Mouse (Mus musculus) midbrain, embryonic 11.5 days (tissue): ENCODE data around the gene Cysrt1. TPM values are rescaled to one million over a fixed set of nuclear protein-coding genes. Genes with fewer than 3 reads are reported as not detected.
A peak's percentile ranks its signal among the peaks of the same experiment; 100 is the strongest.

Experiments used
- ATAC-seq: fragments of 200-750 bp; cut with Nextera tagmentation; 2 replicates; pipeline ENCODE4 v1.8.0; 2017; ENCODE audit warnings: moderate TSS enrichment, moderate library complexity; ENCODE audit not compliant: low FRiP score
- DNase-seq: peaks from one replicate; pipeline ENCODE4 v3.0.0; 2015; ENCODE audit warnings: low spot score; ENCODE audit errors: missing footprints
- H3K27ac ChIP-seq: fragments of 300-500 bp; sonication (generic); 2 replicates; pipeline ENCODE4 v1.5.1; 2014; ENCODE audit warnings: low read depth, low read length
- H3K27me3 ChIP-seq: fragments of 300-500 bp; sonication (generic); 2 replicates; pipeline ENCODE4 v1.6.1; 2014; ENCODE audit warnings: mild to moderate bottlenecking, low read length, moderate library complexity, mixed read lengths; ENCODE audit not compliant: control insufficient read depth, insufficient read depth
- H3K36me3 ChIP-seq: fragments of 300-500 bp; sonication (generic); 2 replicates; pipeline ENCODE4 v1.6.1; 2014; ENCODE audit warnings: mild to moderate bottlenecking, low read length, moderate library complexity, mixed read lengths; ENCODE audit not compliant: control insufficient read depth, insufficient read depth
- H3K4me1 ChIP-seq: fragments of 300-500 bp; sonication (generic); 2 replicates; pipeline ENCODE4 v1.6.1; 2014; ENCODE audit warnings: low read length; ENCODE audit not compliant: control insufficient read depth, insufficient read depth
- H3K4me2 ChIP-seq: fragments of 300-500 bp; sonication (generic); 2 replicates; pipeline ENCODE4 v1.6.1; 2014; ENCODE audit warnings: mild to moderate bottlenecking, moderate library complexity
- H3K4me3 ChIP-seq: fragments of 300-500 bp; sonication (generic); 2 replicates; pipeline ENCODE4 v1.5.1; 2014; ENCODE audit warnings: low read depth, low read length
- H3K9ac ChIP-seq: fragments of 300-500 bp; sonication (generic); 2 replicates; pipeline ENCODE4 v1.6.1; 2014; ENCODE audit warnings: low read length
- H3K9me3 ChIP-seq: fragments of 300-500 bp; sonication (generic); 2 replicates; pipeline ENCODE4 v1.6.1; 2016; ENCODE audit warnings: low read length; ENCODE audit not compliant: control insufficient read depth
- WGBS: fragments of 180-500 bp; shearing (Covaris S2); extraction: QIAGEN DNeasy Blood & Tissue Kit; methylation state at CpG from one replicate; pipeline ENCODE4 v1.1.7; 2014; 5-methylcytosine and 5-hydroxymethylcytosine counted together
- polyA plus RNA-seq: library from polyadenylated mRNA; unstranded; fragments of >200 nt; fragmentation: Nextera tagmentation; extraction: Ambion mirVana; gene quantifications from 2 replicates; pipeline ENCODE4 v1.2.1, GENCODE M21; 2014

Cysrt1 gene
- polyA plus RNA-seq, 1 experiment from 2014 or later, result not detected

GRCm38 (mm10) chr2:25286837-25287636 is 44.8 kb upstream of the Cysrt1 start:
- H3K9ac ChIP-seq, result no peak overlapping the region
- no peak overlapping the region for H3K4me2 ChIP-seq
- peaks cover 43% of the 10 kb centered on the region for H3K27me3 ChIP-seq
- DNase-seq, result no peak
- WGBS, result 62% methylated on average over 7 of the region's 7 CpGs
- H3K9me3 ChIP-seq, result no peaks in the 10 kb centered on the region
- H3K4me1 ChIP-seq, result peaks cover under 1% of the 10 kb centered on the region; the same call in 1 of the 2 replicates
- H3K4me3 ChIP-seq, result no peak overlapping the region
- H3K27ac ChIP-seq, result no peak overlapping the region
- no peak for ATAC-seq
- H3K36me3 ChIP-seq, result peaks cover 24% of the 10 kb centered on the region

GRCm38 (mm10) chr2:25286314-25286713 is 44.1 kb upstream of the Cysrt1 start:
- no peaks in the 10 kb centered on the region for H3K9me3 ChIP-seq
- no peak overlapping the region for H3K9ac ChIP-seq
- 81% methylated on average over 1 of the region's 1 CpGs for WGBS
- peaks cover 35% of the 10 kb centered on the region for H3K27me3 ChIP-seq
- ATAC-seq, result no peak
- no peak for DNase-seq
- no peaks in the 10 kb centered on the region for H3K4me1 ChIP-seq
- no peak overlapping the region for H3K4me2 ChIP-seq
- H3K27ac ChIP-seq, result no peak overlapping the region
- H3K4me3 ChIP-seq, result no peak overlapping the region
- peaks cover 27% of the 10 kb centered on the region for H3K36me3 ChIP-seq

GRCm38 (mm10) chr2:25285551-25285950 is 43.3 kb upstream of the Cysrt1 start:
- H3K4me2 ChIP-seq, result no peak overlapping the region
- H3K4me3 ChIP-seq, result no peak overlapping the region
- ATAC-seq (no peak), DNase-seq (no peak)
- 89% methylated on average over 2 of the region's 2 CpGs for WGBS
- no peak overlapping the region for H3K9ac ChIP-seq
- no peaks in the 10 kb centered on the region for H3K4me1 ChIP-seq
- H3K27me3 ChIP-seq, result peaks cover 28% of the 10 kb centered on the region
- H3K27ac ChIP-seq, result no peak overlapping the region
- no peaks in the 10 kb centered on the region for H3K9me3 ChIP-seq
- peaks cover 32% of the 10 kb centered on the region for H3K36me3 ChIP-seq

- DNase-seq (peak; percentile 96), ATAC-seq (no peak)
- H3K4me3 ChIP-seq, result no peak overlapping the region
- H3K27me3 ChIP-seq, result no peaks in the 10 kb centered on the region
- no peak overlapping the region for H3K4me2 ChIP-seq
- peaks cover 40% of the 10 kb centered on the region for H3K36me3 ChIP-seq
- H3K27ac ChIP-seq, result no peak overlapping the region
- WGBS, result 61% methylated on average over 13 of the region's 13 CpGs
- H3K9ac ChIP-seq, result no peak overlapping the region
- no peaks in the 10 kb centered on the region for H3K9me3 ChIP-seq
- no peaks in the 10 kb centered on the region for H3K4me1 ChIP-seq
These were observed 37.0 kb upstream of the Cysrt1 start for GRCm38 (mm10) chr2:25278928-25279882.

- WGBS, result 40% methylated on average over 16 of the region's 16 CpGs
- peak; percentile 86 for DNase-seq
- peak overlapping the region; percentile 91 for H3K9ac ChIP-seq
- H3K36me3 ChIP-seq, result peaks cover 16% of the 10 kb centered on the region
- H3K27me3 ChIP-seq, result no peaks in the 10 kb centered on the region
- H3K9me3 ChIP-seq, result no peaks in the 10 kb centered on the region
- peak overlapping the region; percentile 70 for H3K4me2 ChIP-seq
- peaks cover 20% of the 10 kb centered on the region for H3K4me1 ChIP-seq
- no peak overlapping the region for H3K27ac ChIP-seq
- no peak for ATAC-seq
- H3K4me3 ChIP-seq, result peak overlapping the region; percentile 83
These were observed 30.8 kb upstream of the Cysrt1 start for GRCm38 (mm10) chr2:25273010-25273409.

GRCm38 (mm10) chr2:25272515-25272914 is 30.3 kb upstream of the Cysrt1 start:
- Histone ChIP-seq H3K36me3 (peaks cover 14% of the 10 kb centered on the region), H3K4me2 (peak overlapping the region; percentile 70), H3K27ac (no peak overlapping the region), H3K4me3 (peak overlapping the region; percentile 83), H3K27me3 (no peaks in the 10 kb centered on the region), H3K9me3 (no peaks in the 10 kb centered on the region), H3K4me1 (peaks cover 20% of the 10 kb centered on the region), H3K9ac (peak overlapping the region; percentile 91)
- DNase-seq, result no peak
- ATAC-seq, result peak; percentile 71
- under 1% methylated on average over 26 of the region's 29 CpGs for WGBS

GRCm38 (mm10) chr2:25271827-25272511 is 29.7 kb upstream of the Cysrt1 start, which contains the start of the genes Ssna1 and Anapc2:
TSS of gene Ssna1 (minus strand) at chr2:25272438.
TSS of gene Anapc2 (plus strand) at chr2:25272478.
- peak; percentile 100 for DNase-seq
- H3K4me1 ChIP-seq, result peaks cover 20% of the 10 kb centered on the region
- under 1% methylated on average over 55 of the region's 55 CpGs for WGBS

GRCm38 (mm10) chr2:25267746-25268309 is 25.6 kb upstream of the Cysrt1 start:
- WGBS, result 75% methylated on average over 4 of the region's 4 CpGs
- Histone ChIP-seq H3K9me3 (no peaks in the 10 kb centered on the region), H3K9ac (no peak overlapping the region), H3K4me1 (peaks cover 24% of the 10 kb centered on the region), H3K4me3 (no peak overlapping the region), H3K27me3 (peaks cover 19% of the 10 kb centered on the region), H3K4me2 (no peak overlapping the region), H3K27ac (no peak overlapping the region), H3K36me3 (peaks cover 2% of the 10 kb centered on the region; the same call in 1 of the 2 replicates)
- DNase-seq (peak; percentile 17), ATAC-seq (no peak)

More at GRCm38 (mm10) chr2:25271827-25272511, 29.7 kb upstream of the Cysrt1 start, which contains the start of the genes Ssna1 and Anapc2:
- Histone ChIP-seq H3K27ac (peak within 1 kb of the TSS; percentile 59; the same call in 1 of the 2 replicates), H3K9me3 (no peaks in the 10 kb centered on the region), H3K9ac (peak within 1 kb of the TSS; percentile 91), H3K27me3 (no peaks in the 10 kb centered on the region), H3K36me3 (peaks cover 14% of the 10 kb centered on the region), H3K4me3 (peak within 1 kb of the TSS; percentile 83), H3K4me2 (peak within 1 kb of the TSS; percentile 97)
- ATAC-seq, result peak; percentile 97
